Mouse (Mus musculus) stomach, postnatal 0 days (tissue): Measurements from ENCODE around the gene Emp3.
"Not testable (repeated sequence)": the region's sequence is repeated elsewhere in the genome, so short reads cannot be mapped to it uniquely, and the experiment has no call there.

Source experiments
- CTCF ChIP-seq: IDR thresholded peaks from 2 replicates; pipeline ENCODE4 v1.5.1; 2016; ENCODE audit warnings: antibody characterized with exemption, low read depth, mild to moderate bottlenecking, moderate library complexity
- EP300 ChIP-seq: optimal IDR thresholded peaks from 2 replicates; pipeline ENCODE3; 2016; ENCODE audit warnings: antibody characterized with exemption

DNA sequence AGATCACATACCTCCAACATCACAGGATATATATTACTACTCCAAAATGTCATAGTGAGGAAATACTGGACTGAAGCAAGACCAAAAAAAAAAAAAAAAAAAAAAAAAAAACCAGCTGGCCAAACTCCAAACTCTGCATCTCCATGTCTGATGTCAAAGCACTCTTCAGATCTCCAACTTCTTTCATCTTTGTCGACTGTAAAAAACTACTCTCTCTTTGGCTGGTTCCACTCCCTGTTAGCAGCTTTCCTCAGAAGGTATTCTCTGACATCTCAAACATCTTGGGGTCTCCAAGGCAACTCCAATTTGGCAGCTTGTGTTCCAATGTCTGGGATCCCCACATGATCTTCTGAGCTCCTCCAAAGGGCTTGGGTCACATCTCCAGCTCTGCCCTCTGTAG, 42.9 kb downstream of the Emp3 start, which contains the start of gene Grin2d:
- TF ChIP-seq CTCF, EP300: not testable (repeated sequence)
